Mouse (Mus musculus) liver, embryonic 15.5 days (tissue): ENCODE results near the gene Ccdc12. TPM values are rescaled to one million over a fixed set of nuclear protein-coding genes. Genes with fewer than 3 reads are reported as not detected.

Experiments used
- ATAC-seq: fragments of 200-750 bp; cut with Nextera tagmentation; 2 replicates; pipeline ENCODE4 v1.8.0; 2017; ENCODE audit warnings: moderate number of reproducible peaks, mild to moderate bottlenecking, moderate library complexity; ENCODE audit not compliant: insufficient read depth
- H3K27ac ChIP-seq: fragments of 300-500 bp; sonication (generic); replicated peaks from 2 replicates; pipeline ENCODE4 v1.5.1; 2015; ENCODE audit warnings: mild to moderate bottlenecking, inconsistent platforms
- H3K27me3 ChIP-seq: fragments of 300-500 bp; sonication (generic); 2 replicates; pipeline ENCODE4 v1.6.1; 2015; ENCODE audit warnings: mild to moderate bottlenecking, inconsistent platforms
- H3K36me3 ChIP-seq: fragments of 300-500 bp; sonication (generic); replicated peaks from 2 replicates; pipeline ENCODE4 v1.6.1; 2015; ENCODE audit warnings: moderate library complexity, mild to moderate bottlenecking, inconsistent platforms
- H3K4me1 ChIP-seq: fragments of 300-500 bp; sonication (generic); replicated peaks from 2 replicates; pipeline ENCODE4 v1.6.1; 2015; ENCODE audit warnings: inconsistent platforms
- H3K4me2 ChIP-seq: fragments of 300-500 bp; sonication (generic); 2 replicates; pipeline ENCODE4 v1.6.1; 2015; ENCODE audit warnings: moderate library complexity, mild to moderate bottlenecking, inconsistent platforms
- H3K4me3 ChIP-seq: fragments of 300-500 bp; sonication (generic); replicated peaks from 2 replicates; pipeline ENCODE4 v1.5.1; 2015; ENCODE audit warnings: mild to moderate bottlenecking, inconsistent platforms
- H3K9ac ChIP-seq: fragments of 300-500 bp; sonication (generic); 2 replicates; pipeline ENCODE4 v1.6.1; 2015; ENCODE audit warnings: moderate library complexity, mild to moderate bottlenecking, inconsistent platforms
- H3K9me3 ChIP-seq: fragments of 300-500 bp; sonication (generic); replicated peaks from 2 replicates; pipeline ENCODE4 v1.6.1; 2016; ENCODE audit warnings: inconsistent platforms
- WGBS: fragments of 180-500 bp; shearing (Covaris S2); methylation state at CpG from one replicate; pipeline ENCODE4 v1.1.7; 2015; ENCODE audit warnings: mixed read lengths; ENCODE audit not compliant: insufficient replicate concordance; 5-methylcytosine and 5-hydroxymethylcytosine counted together
- polyA plus RNA-seq: library from polyadenylated mRNA; unstranded; fragments of >200 nt; fragmentation: Nextera tagmentation; extraction: Ambion mirVana; gene quantifications from 2 replicates; pipeline ENCODE4 v1.2.1, GENCODE M21; 2015

The Ccdc12 gene
- 60.9 and 64.9 TPM in 2 replicates for polyA plus RNA-seq

DNA sequence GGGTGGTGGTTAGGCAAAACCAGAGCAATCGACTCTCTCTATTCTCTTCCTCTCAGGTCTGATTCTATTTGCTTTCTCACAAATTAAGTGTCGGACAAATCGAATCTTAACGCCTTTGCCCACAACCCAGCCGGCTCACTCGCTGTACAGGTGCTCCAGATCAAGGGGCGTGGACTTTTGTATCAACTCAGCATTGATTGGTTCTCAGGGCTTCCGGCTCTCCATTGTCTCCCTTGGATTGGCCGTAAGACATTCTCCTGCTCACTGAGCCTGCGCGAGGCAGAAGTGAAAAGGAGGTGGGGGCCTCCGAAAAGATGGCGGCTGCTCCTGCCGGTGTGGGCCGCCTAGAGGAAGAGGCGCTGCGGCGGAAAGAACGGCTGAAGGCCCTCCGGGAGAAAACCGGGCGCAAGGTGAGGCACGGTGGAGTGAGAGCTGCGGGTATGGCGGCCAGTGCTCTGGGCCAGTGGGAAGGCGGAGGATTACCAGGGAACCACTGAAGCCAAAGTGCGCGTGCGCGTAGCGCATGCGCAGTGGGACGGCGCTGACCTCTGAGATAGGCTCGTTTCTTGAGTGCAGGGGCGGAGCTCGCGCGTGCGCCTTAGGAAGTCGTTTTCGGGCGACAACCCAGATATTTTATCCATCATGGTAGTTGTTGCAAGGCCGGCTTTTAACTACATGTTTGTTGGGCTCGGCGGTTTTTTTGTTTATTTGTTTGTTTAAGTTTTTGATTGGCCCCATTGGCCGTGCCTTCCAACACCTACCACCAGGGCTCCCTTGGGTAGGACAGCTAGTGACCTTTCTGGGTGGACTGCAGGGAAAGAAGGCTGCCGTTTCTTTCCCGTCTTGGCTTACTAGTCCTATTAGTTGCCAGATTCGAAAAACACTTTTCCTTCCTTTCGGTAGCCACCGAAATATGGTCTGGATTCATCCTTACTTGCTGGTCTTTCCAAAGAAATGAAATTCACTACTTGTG, at the start of gene Ccdc12:
Ccdc12 (plus strand) TSS at position 255 of the 973 bp plus-strand sequence.
- Histone ChIP-seq H3K4me3 (peak within 1 kb of the TSS; percentile 81), H3K9me3 (no peaks in the 10 kb centered on the region), H3K27ac (peak within 1 kb of the TSS; percentile 95), H3K9ac (peak within 1 kb of the TSS; percentile 80), H3K27me3 (peaks cover 24% of the 10 kb centered on the region), H3K4me1 (peaks cover 86% of the 10 kb centered on the region), H3K4me2 (peak within 1 kb of the TSS; percentile 85), H3K36me3 (no peaks in the 10 kb centered on the region; the same call in none of the 2 replicates)
- under 1% methylated on average over 52 of the region's 52 CpGs for WGBS
- ATAC-seq: peak; percentile 84

DNA sequence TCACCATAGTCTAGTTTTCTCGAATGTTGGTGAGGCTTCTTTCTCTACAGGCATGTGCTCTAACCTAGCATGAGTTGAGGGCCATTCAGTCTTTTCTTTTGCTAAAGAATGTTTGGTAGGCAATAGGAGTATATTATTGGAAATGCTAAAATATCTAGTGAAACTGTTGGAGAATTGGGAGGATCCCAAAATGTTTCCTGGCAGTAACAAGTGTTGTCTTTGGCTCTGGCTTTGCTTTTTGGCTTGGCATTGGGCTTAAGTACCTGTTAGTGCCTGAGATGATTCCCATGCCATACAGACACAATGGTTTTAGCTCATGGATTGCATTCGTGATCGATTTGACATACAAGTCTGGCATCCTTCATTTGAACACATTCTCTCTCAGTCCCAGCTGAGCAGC, 44.8 kb upstream of the Ccdc12 start:
- Histone ChIP-seq H3K36me3 (peaks cover 76% of the 10 kb centered on the region), H3K27me3 (no peaks in the 10 kb centered on the region), H3K4me3 (no peak overlapping the region), H3K4me2 (no peak overlapping the region), H3K9ac (no peak overlapping the region), H3K9me3 (no peaks in the 10 kb centered on the region), H3K4me1 (peaks cover 9% of the 10 kb centered on the region; the same call in 1 of the 2 replicates), H3K27ac (no peak overlapping the region)
- ATAC-seq: no peak
- 70% methylated on average over 3 of the region's 3 CpGs for WGBS

DNA sequence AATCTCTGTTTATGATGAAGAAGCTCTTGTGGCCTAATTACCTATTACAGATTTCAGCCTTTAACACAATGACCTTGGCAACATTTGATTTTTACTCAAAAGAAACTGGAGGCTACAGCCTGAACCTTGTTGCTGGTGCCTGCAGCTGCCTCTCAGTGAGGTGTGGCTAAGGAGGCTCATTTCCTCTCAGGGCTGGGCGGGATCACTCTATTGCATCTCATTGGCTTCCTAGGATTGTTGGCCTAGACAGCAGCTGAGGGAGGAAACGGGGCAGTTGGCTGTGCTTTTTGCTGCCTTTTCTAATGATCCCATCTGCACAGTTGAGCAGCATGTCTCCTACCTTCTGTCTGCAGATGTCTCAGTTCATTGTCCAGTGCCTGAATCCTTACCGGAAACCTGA, 39.2 kb upstream of the Ccdc12 start:
- Histone ChIP-seq H3K9ac (no peak overlapping the region), H3K27me3 (no peaks in the 10 kb centered on the region), H3K4me1 (peaks cover 15% of the 10 kb centered on the region), H3K9me3 (no peaks in the 10 kb centered on the region), H3K27ac (no peak overlapping the region), H3K4me3 (no peak overlapping the region), H3K36me3 (peaks cover 69% of the 10 kb centered on the region), H3K4me2 (no peak overlapping the region)
- ATAC-seq: no peak
- 73% methylated on average over 3 of the region's 3 CpGs for WGBS

DNA sequence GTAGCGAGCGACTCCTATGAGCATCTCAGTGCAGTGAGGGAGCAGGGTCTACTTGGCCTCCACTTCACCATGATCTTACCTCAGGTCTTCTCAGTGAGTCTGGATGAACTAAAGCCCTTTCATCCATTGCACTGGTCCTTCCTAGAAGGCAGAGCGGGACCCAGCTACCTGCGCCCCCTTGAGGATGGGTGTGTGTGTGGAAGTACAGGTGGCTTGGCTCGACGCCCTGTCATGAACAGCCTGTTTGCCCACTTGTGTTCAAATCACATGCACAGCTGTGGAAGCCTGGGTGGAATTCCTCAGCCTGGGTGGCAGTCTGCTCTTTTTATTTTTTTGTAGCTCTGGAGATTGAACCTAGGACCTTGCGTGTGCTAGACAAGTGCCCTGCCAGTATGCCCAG, 36.1 kb upstream of the Ccdc12 start:
- Histone ChIP-seq H3K9ac (no peak overlapping the region), H3K36me3 (peaks cover 45% of the 10 kb centered on the region), H3K27me3 (no peaks in the 10 kb centered on the region), H3K27ac (no peak overlapping the region), H3K4me3 (no peak overlapping the region), H3K4me1 (peaks cover 29% of the 10 kb centered on the region), H3K4me2 (no peak overlapping the region), H3K9me3 (no peaks in the 10 kb centered on the region)
- 76% methylated on average over 7 of the region's 7 CpGs for WGBS
- ATAC-seq: no peak

DNA sequence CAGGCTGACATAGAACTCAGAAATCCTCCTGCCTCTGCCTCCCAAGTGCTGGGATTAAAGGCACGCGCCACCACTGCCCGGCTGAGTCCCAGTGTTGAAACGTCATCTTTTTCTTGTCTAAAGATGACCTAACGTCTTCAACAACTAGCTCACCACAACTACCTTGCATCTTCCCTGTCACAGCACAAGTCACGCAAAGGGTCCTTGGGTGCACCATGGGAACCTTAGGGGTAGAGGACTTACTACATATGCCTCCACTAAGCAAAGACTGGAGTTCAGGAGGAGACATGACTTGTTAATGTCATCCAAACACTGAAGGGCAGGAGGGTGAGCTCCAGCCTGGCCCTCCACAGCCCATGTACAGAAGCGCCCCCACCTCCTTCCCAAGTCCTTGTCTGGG, 35.6 kb upstream of the Ccdc12 start:
- Histone ChIP-seq H3K9me3 (no peaks in the 10 kb centered on the region), H3K27me3 (no peaks in the 10 kb centered on the region), H3K9ac (no peak overlapping the region), H3K4me2 (no peak overlapping the region), H3K4me1 (peaks cover 27% of the 10 kb centered on the region), H3K36me3 (peaks cover 42% of the 10 kb centered on the region), H3K4me3 (no peak overlapping the region), H3K27ac (no peak overlapping the region)
- no peak for ATAC-seq
- 85% methylated on average over 7 of the region's 7 CpGs for WGBS

DNA sequence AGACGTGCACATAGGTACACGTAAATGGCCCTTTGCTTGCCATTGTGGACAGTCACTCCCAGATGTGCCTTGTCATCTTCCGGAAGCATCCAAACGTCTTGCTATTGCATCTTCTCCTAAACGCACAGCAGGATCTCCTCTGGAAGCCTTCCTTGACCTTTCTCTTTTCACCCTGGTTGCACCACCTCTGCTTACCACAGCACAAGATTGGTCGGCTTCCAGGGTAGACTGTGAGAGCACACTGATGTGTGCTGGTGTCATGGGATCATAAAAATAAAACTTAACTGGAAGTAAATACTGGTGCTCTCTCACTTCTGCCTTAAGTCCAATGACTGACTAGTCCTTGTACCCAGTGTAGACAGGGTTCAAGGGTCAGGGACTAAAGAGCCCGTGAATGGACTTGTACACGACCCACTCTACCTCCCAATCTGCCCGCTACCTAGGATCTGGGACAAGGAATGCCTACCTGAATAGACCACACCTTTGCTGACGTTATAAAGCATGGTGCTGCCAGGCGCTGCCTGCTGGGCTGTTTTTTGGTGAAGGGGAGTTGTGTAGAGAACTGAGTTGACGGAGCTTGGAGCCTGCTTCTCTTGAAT, 33.6 kb upstream of the Ccdc12 start:
- Histone ChIP-seq H3K4me2 (no peak overlapping the region), H3K4me3 (no peak overlapping the region), H3K36me3 (peaks cover 38% of the 10 kb centered on the region), H3K27me3 (no peaks in the 10 kb centered on the region), H3K4me1 (peaks cover 16% of the 10 kb centered on the region), H3K27ac (no peak overlapping the region), H3K9ac (no peak overlapping the region), H3K9me3 (no peaks in the 10 kb centered on the region)
- WGBS: 66% methylated on average over 12 of the region's 12 CpGs
- no peak for ATAC-seq

DNA sequence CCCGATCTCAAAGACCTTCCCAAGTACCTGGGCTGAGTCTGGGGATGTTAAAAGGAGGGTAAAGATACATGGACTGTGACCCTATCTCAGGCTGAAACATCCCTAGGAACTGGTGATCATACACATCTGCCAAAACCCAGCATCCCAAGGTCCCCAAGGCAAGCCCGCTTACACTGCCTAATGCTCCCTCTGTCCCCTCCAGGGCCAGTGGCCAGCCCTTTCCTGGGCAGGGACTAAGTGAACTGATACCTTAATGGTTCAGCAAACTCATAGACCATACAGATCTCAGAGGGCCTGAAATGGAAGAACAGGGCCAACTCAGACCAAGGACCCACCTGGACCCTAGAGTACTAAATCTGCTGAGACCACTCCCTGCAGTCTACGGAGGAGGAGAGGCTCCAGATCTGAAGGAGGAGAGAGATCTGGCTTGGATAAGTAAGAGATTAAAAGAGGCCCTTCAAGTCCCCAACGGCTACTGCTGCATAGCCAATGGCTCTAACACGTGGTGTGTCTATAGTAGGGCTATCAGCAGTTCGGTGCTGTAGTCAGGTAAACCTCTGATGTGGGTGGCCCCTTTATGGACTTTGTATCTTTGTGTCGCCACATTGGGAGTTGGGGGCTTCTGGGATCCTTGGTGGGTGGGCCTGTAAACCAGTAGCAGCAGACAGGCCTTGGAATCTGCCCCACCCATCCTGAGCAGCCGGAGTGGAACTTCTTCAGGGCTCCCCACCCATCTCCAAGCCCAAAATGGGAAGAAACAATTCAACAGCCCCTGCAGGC, 32.7 kb upstream of the Ccdc12 start:
- H3K27ac ChIP-seq: no peak overlapping the region; the same call in 1 of the 2 replicates
- peak overlapping the region; percentile 64 for H3K4me3 ChIP-seq
- no peak overlapping the region for H3K9ac ChIP-seq
- ATAC-seq: no peak
- peak overlapping the region; percentile 97 for H3K4me2 ChIP-seq
- H3K36me3 ChIP-seq: peaks cover 29% of the 10 kb centered on the region
- WGBS: 60% methylated on average over 8 of the region's 8 CpGs
- H3K9me3 ChIP-seq: no peaks in the 10 kb centered on the region
- no peaks in the 10 kb centered on the region for H3K27me3 ChIP-seq
- peaks cover 16% of the 10 kb centered on the region for H3K4me1 ChIP-seq

DNA sequence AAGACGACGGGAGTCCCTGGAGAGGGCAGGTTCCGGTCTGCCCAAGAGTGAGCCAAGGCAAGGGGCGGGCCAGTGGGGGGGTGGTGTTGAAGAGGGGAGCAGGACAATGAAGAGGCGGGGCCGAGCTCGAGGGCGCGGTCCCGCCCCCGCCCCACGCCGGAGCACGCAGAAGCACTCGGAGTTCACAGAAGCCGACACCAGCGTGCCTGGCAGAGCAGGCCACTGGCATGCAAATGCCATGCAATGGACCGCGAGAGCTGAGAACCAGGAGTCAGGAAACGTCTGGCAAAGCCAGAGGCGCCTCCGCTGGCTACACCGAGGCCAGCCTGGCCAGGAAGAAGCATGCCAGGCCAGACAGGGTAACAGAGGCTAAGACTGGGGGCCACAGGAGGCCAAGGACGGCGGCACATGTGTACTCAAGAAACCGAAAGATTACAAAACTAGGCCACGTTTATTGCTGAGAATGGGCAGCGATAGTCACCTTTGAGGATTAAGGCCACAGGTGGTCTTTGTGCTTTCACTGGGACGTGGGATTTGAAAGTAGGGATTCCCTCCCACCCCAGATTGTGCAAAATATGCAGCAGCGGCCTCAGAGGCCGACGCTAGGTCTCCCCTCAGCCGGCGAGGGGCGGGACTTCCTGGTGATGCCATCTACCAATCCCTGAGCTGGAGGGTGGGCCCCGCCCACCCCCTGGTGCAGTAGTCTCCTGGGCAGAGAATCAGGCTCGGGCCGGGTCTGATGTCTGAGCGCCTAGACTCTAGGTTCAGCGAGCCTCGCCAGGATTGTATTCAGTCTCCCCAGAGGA, 31.7 kb upstream of the Ccdc12 start, which contains the start of gene Nradd:
Nradd (minus strand) TSS at position 92 of the 806 bp plus-strand sequence.
- H3K4me1 ChIP-seq: peaks cover 16% of the 10 kb centered on the region
- no peaks in the 10 kb centered on the region for H3K27me3 ChIP-seq
- peak within 1 kb of the TSS; percentile 19; the same call in 1 of the 2 replicates for H3K27ac ChIP-seq
- ATAC-seq: peak; percentile 85
- peak within 1 kb of the TSS; percentile 52 for H3K9ac ChIP-seq
- peak within 1 kb of the TSS; percentile 97 for H3K4me2 ChIP-seq
- 9% methylated on average over 41 of the region's 41 CpGs for WGBS
- H3K4me3 ChIP-seq: peak within 1 kb of the TSS; percentile 64
- peaks cover 19% of the 10 kb centered on the region for H3K36me3 ChIP-seq
- H3K9me3 ChIP-seq: no peaks in the 10 kb centered on the region

DNA sequence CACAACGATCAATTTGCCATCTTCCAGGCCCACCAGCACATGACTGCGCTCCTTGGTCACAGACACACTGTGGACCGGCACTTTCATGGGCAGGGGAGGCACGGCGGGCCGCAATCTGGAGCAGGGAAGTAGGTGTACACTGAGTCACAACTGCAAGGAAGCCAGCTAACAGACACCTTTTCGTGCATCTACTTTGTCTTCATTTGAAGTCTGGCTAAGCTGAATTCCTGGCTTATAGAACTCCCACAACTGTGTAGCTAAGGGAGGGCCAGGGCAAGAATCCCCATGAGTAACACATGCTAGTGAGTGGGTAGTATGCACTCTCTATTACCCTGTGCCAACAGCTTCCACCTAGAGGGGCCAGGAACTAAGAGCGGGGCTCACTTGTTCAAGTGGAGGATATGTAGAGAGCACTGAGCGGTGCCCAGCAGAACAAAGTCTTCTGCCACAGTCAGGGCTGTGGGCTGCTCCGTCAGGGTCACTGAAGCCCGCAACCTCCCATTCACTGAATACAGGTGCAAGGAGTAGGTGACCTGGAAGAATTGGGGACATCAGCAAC, 30.9 kb upstream of the Ccdc12 start:
- Histone ChIP-seq H3K27ac (no peak overlapping the region), H3K4me2 (peak overlapping the region; percentile 97), H3K36me3 (peaks cover 14% of the 10 kb centered on the region; the same call in 1 of the 2 replicates), H3K9me3 (no peaks in the 10 kb centered on the region), H3K27me3 (no peaks in the 10 kb centered on the region), H3K4me3 (peak overlapping the region; percentile 64), H3K4me1 (peaks cover 16% of the 10 kb centered on the region), H3K9ac (peak overlapping the region; percentile 33; the same call in 1 of the 2 replicates)
- no peak for ATAC-seq
- WGBS: 77% methylated on average over 11 of the region's 11 CpGs

DNA sequence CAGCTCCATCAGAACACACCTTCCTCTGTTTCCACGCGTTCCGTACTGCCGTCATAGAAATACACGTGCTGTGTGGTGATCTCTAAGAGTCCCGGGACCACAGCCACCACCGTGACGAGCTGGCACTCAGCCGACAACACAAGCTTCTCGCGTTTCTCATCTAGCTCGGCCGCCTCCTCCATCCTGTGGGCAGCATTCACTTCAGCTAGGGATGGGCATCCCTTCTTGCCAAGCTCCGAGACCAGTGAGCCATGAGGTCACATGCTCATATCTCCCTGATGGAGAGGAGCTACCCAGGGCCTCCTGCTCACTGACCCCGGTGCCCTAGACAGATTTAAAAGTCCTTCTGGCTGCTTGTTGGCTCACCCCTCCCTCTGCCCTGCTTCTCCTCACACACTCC, 26.1 kb upstream of the Ccdc12 start:
- no peak overlapping the region for H3K4me3 ChIP-seq
- H3K9ac ChIP-seq: no peak overlapping the region
- peaks cover 1% of the 10 kb centered on the region for H3K4me1 ChIP-seq
- no peaks in the 10 kb centered on the region for H3K9me3 ChIP-seq
- no peak for ATAC-seq
- 85% methylated on average over 15 of the region's 15 CpGs for WGBS
- no peak overlapping the region for H3K4me2 ChIP-seq
- H3K27ac ChIP-seq: no peak overlapping the region
- H3K27me3 ChIP-seq: no peaks in the 10 kb centered on the region
- H3K36me3 ChIP-seq: peaks cover 34% of the 10 kb centered on the region
